Mouse (Mus musculus) Patski (cell line): Measurements from ENCODE around the gene Psma7. TPM values are rescaled to one million over a fixed set of nuclear protein-coding genes. Genes with fewer than 3 reads are reported as not detected.
A peak's percentile ranks its signal among the peaks of the same experiment; 100 is the strongest.

Experiments
- ATAC-seq: fragments of 100-300 bp; one replicate; pipeline ENCODE4 v1.8.0; 2021
- CTCF ChIA-PET: fragments of 350-600 bp; sonication (Branson Sonifier 250); formaldehyde crosslinking; loops from one replicate; lab custom pipeline; 2022; ENCODE audit warnings: inconsistent platforms; lab: Charles Lee
- POLR2A ChIA-PET: fragments of 350-600 bp; sonication (Branson Sonifier 250); formaldehyde crosslinking; loops from one replicate; lab custom pipeline; 2022; ENCODE audit warnings: antibody characterized with exemption, inconsistent platforms; lab: Charles Lee
- DNase-seq: peaks from one replicate; pipeline ENCODE4 v3.0.0-alpha.2; 2011; ENCODE audit warnings: low read depth, low spot score
- H3K27me3 ChIP-seq: fragments of 371-371 bp; one replicate; pipeline ENCODE4 v1.5.1; 2021
- CTCF ChIP-seq: fragments of 100-300 bp; IDR thresholded peaks from one replicate; pipeline ENCODE4 v1.5.1; 2021
- in situ Hi-C: fragments of 300-500 bp; cut with MboI; formaldehyde crosslinking; loops from 3 replicates; pipeline ENCODE4 v1.11.1; 2018; ENCODE audit warnings: low pct_unique_long_range_greater_than_20kb, mixed read lengths
- polyA plus RNA-seq: library from polyadenylated mRNA; unstranded; gene quantifications from one replicate; pipeline ENCODE4 v1.2.3, GENCODE M21; 2021

Psma7 gene
- polyA plus RNA-seq, 1 experiment from 2014 or later: 316 TPM

- ChIA-PET CTCF (interaction anchor here (1.2 to 2.4 kb wide), 3 partner anchors 13 to 24 kb away, joined by 3 to 8 read pairs (median 4); no protein-coding TSS in a partner anchor), POLR2A (interaction anchor here (1.1 to 1.4 kb wide), 2 partner anchors 13 to 16 kb away, joined by 3 read pairs; no protein-coding TSS in a partner anchor)
- peaks cover 4% of the 10 kb centered on the region for H3K27me3 ChIP-seq
- ATAC-seq (no peak), DNase-seq (no peak)
- TF ChIP-seq CTCF: no peak
- in situ Hi-C loops: no loop called here
Observed at GRCm38 (mm10) chr2:180027768-180028167, 14.5 kb downstream of the Psma7 start.

GRCm38 (mm10) chr2:180025861-180026200, 16.4 kb downstream of the Psma7 start:
- DNase-seq: no peak
- TF ChIP-seq CTCF: no peak
- ChIA-PET POLR2A (interaction anchor here (0.8 to 1.5 kb wide), 4 partner anchors 9 to 44 kb away, joined by 3 to 5 read pairs (median 3); partner anchors contain the start of genes Psma7 and Ss18l1), CTCF (interaction anchor here (1.1 to 2.4 kb wide), 6 partner anchors 15 to 113 kb away, joined by 3 to 8 read pairs (median 3); no protein-coding TSS in a partner anchor)
- in situ Hi-C loops: no loop called here
- H3K27me3 ChIP-seq: peaks cover 9% of the 10 kb centered on the region
- no peak for ATAC-seq

GRCm38 (mm10) chr2:180025135-180025860, 16.9 kb downstream of the Psma7 start:
- CTCF ChIA-PET: interaction anchor here (1.2 to 2.4 kb wide), 5 partner anchors 15 to 112 kb away, joined by 3 to 8 read pairs (median 3); no protein-coding TSS in a partner anchor
- POLR2A ChIA-PET: interaction anchor here (0.8 to 1.8 kb wide), 6 partner anchors 10 to 45 kb away, joined by 3 to 11 read pairs (median 4); partner anchors contain the start of genes Psma7 and Ss18l1
- peaks cover 9% of the 10 kb centered on the region for H3K27me3 ChIP-seq
- TF ChIP-seq CTCF: no peak
- no peak for DNase-seq
- in situ Hi-C loops: no loop called here
- ATAC-seq: peak; percentile 22

DNA sequence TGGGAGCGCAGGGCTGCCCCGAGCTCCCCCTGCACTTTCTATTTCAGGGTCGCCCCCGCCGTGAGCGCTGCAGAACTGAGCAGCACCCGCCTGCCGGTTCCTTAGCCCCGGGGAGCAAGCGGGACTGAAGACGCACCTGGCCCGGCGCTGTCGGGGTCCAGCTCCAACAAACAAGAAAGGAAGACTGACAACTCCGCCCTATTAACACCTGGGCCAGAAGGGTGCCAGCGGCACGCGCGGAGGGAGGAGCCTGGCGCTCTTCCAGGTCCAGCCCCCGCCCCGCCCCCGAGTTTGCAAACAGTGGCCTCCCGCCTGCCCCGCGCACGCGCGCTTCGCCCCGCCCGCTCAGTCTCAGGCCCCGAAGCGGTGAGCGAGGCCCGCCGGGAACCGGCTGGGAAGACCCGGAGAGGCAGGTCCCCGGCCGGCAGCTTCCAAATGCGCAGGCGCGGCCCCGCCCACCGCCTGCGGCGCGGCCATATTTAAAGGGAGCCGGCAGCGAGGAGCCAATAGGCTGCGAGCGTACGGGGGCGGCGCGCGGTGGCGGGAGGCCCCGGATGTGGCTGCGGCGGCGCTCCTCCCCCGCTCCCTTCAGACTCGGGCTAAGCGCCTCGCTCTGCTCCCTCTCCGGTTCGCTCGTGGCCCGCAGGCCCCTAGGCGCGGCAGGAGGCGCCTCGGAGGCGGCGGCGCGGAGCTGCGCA, 17.7 kb downstream of the Psma7 start, which contains the start of gene Lsm14b:
TSS of gene Lsm14b (plus strand) at position 587 of the 698 bp plus-strand sequence.
- DNase-seq (peak; percentile 62), ATAC-seq (peak; percentile 95)
- in situ Hi-C loops: no loop called here
- TF ChIP-seq CTCF: no peak
- ChIA-PET POLR2A (interaction anchor here (1.3 to 1.8 kb wide), 4 partner anchors 11 to 44 kb away, joined by 4 to 11 read pairs (median 5); partner anchors contain the start of genes Psma7 and Ss18l1), CTCF (no interaction called here)
- peaks cover 9% of the 10 kb centered on the region for H3K27me3 ChIP-seq

DNA sequence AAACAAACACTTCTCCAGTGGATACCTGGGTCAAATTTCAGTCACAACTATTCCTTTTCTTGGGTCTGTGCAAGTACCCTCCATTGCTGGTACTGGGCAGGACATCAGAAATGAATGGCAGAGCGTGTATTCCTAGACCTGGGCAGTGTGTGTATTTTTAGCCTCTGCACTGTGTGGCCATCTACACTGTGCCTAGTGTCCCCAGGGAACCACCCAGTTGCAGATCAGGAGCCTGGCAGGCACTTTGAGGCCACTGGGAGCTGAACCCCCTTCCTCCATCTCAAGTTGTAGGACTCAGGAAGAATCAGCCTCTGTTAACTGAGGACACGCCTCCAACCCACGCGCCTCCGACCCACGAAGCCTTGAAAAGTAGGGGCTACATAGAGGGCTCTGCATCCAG, 19.5 kb downstream of the Psma7 start:
- H3K27me3 ChIP-seq: peaks cover 9% of the 10 kb centered on the region
- ATAC-seq (no peak), DNase-seq (no peak)
- ChIA-PET CTCF (no interaction called here), POLR2A (no interaction called here)
- in situ Hi-C loops: no loop called here
- TF ChIP-seq CTCF: no peak

GRCm38 (mm10) chr2:180020919-180021318, 21.3 kb downstream of the Psma7 start:
- POLR2A ChIA-PET: no interaction called here
- in situ Hi-C loops: no loop called here
- DNase-seq (no peak), ATAC-seq (no peak)
- CTCF ChIA-PET: no interaction called here
- no peak for TF ChIP-seq CTCF
- peaks cover 9% of the 10 kb centered on the region for H3K27me3 ChIP-seq

GRCm38 (mm10) chr2:180020091-180020661, 22.1 kb downstream of the Psma7 start:
- DNase-seq: no peak
- POLR2A ChIA-PET: interaction anchor here (1.0 kb wide), 1 partner anchor 19 kb away, joined by 3 read pairs; no protein-coding TSS in a partner anchor
- in situ Hi-C loops: no loop called here
- CTCF ChIA-PET: no interaction called here
- TF ChIP-seq CTCF: no peak
- no peak for ATAC-seq
- H3K27me3 ChIP-seq: peaks cover 9% of the 10 kb centered on the region

- DNase-seq (no peak), ATAC-seq (no peak)
- in situ Hi-C loops: loop anchor here (5.0 kb wide), 1 partner anchor 36 kb away; no protein-coding TSS in a partner anchor
- CTCF ChIA-PET: interaction anchor here (1.5 kb wide), 1 partner anchor 29 kb away, joined by 4 read pairs; no protein-coding TSS in a partner anchor
- H3K27me3 ChIP-seq: peaks cover 7% of the 10 kb centered on the region
- TF ChIP-seq CTCF: no peak
- POLR2A ChIA-PET: interaction anchor here (0.6 to 1.3 kb wide), 2 partner anchors 42 to 134 kb away, joined by 3 read pairs; partner anchors contain the start of gene Taf4
Observed at GRCm38 (mm10) chr2:180018573-180018972, 23.7 kb downstream of the Psma7 start.

DNA sequence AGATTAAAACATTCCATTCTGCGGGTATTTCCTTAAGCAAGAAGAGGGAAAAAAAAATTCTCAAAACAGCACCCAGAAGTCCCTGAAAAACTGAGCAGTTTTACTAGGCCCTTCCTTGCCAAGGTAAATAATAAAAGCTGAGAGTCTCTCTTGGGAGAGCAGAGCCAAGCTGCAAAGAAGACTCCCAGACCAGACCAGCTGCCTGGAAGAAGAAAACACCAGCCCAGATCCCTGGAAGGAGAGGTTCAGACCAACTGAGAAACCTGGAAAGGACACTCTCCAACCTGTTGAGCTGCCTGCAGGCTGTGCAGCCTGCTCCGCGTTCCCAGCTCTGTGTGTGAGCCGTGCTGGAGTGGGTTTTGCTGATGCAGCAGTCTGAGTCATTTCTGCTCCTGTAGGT, 24.6 kb downstream of the Psma7 start:
- CTCF ChIA-PET: interaction anchor here (0.8 to 1.5 kb wide), 3 partner anchors 12 to 33 kb away, joined by 4 read pairs; no protein-coding TSS in a partner anchor
- in situ Hi-C loops: loop anchor here (5.0 kb wide), 1 partner anchor 35 kb away; no protein-coding TSS in a partner anchor
- no peak for DNase-seq

DNA sequence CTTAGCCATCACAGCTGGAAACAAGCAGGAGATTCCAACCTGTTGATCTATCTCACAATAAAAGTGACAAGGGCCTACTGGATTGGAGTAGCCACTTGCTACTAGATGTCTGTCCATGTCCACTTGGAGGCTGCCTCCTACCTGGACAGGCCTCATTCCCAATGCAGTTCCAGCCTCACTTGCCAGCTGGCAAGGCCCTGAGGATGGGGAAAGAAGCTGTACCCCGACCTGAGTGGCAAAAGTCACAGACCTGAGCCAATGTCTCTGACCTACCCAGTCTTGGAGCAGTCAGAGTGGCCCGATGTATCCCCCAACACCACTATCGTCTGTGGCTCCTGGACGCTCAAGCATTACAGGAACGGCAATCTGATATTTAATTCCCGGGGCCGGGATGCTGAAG, 28.5 kb downstream of the Psma7 start:
- ATAC-seq (no peak), DNase-seq (no peak)
- ChIA-PET CTCF (interaction anchor here (1.7 kb wide), 1 partner anchor 11 kb away, joined by 3 read pairs; no protein-coding TSS in a partner anchor), POLR2A (no interaction called here)
- no peak for TF ChIP-seq CTCF
- H3K27me3 ChIP-seq: no peaks in the 10 kb centered on the region
- in situ Hi-C loops: no loop called here

More for the DNA sequence above, 24.6 kb downstream of the Psma7 start:
- ATAC-seq: peak; percentile 8
- no peak for TF ChIP-seq CTCF
- POLR2A ChIA-PET: interaction anchor here (1.3 kb wide), 1 partner anchor 41 kb away, joined by 3 read pairs; the partner anchor contains the start of gene Taf4
- H3K27me3 ChIP-seq: peaks cover 5% of the 10 kb centered on the region
